Mouse (Mus musculus): ENCODE measurements around the gene Sema5a.

Sema5a gene

GRCm38 (mm10) chr15:32371385-32371784, 126.8 kb downstream of the Sema5a start:
- no peak for DNase-seq

- DNase-seq: no peak
These were observed 131.7 kb downstream of the Sema5a start for GRCm38 (mm10) chr15:32376326-32376725.

- no peak for DNase-seq
These were observed 133.2 kb downstream of the Sema5a start for GRCm38 (mm10) chr15:32377781-32378180.

GRCm38 (mm10) chr15:32380311-32380710, 135.7 kb downstream of the Sema5a start:
- DNase-seq: no peak

GRCm38 (mm10) chr15:32382930-32383481, 138.4 kb downstream of the Sema5a start:
- DNase-seq: no peak

GRCm38 (mm10) chr15:32396241-32396890, 151.8 kb downstream of the Sema5a start:
- no peak for DNase-seq

GRCm38 (mm10) chr15:32397064-32397463, 152.5 kb downstream of the Sema5a start:
- DNase-seq: no peak

- no peak for DNase-seq
These were observed 154.1 kb downstream of the Sema5a start for GRCm38 (mm10) chr15:32398721-32399120.

- DNase-seq: no peak
These were observed 157.4 kb downstream of the Sema5a start for GRCm38 (mm10) chr15:32401909-32402527.

GRCm38 (mm10) chr15:32403321-32403720, 158.7 kb downstream of the Sema5a start:
- DNase-seq: no peak

- no peak for DNase-seq
These were observed 161.8 kb downstream of the Sema5a start for GRCm38 (mm10) chr15:32406436-32406835.

- DNase-seq: no peak
These were observed 163.2 kb downstream of the Sema5a start for GRCm38 (mm10) chr15:32407766-32408165.

- DNase-seq: no peak
These were observed 171.7 kb downstream of the Sema5a start for GRCm38 (mm10) chr15:32416291-32416690.

GRCm38 (mm10) chr15:32422631-32423030, 178.0 kb downstream of the Sema5a start:
- DNase-seq: no peak

GRCm38 (mm10) chr15:32423061-32423460, 178.5 kb downstream of the Sema5a start:
- no peak for DNase-seq

- no peak for DNase-seq
These were observed 182.7 kb downstream of the Sema5a start for GRCm38 (mm10) chr15:32427188-32427924.

GRCm38 (mm10) chr15:32432927-32433832, 188.6 kb downstream of the Sema5a start:
- DNase-seq: no peak

- DNase-seq: no peak
These were observed 189.2 kb downstream of the Sema5a start for GRCm38 (mm10) chr15:32433833-32434155.

GRCm38 (mm10) chr15:32434274-32434673, 189.7 kb downstream of the Sema5a start:
- no peak for DNase-seq

GRCm38 (mm10) chr15:32437654-32438053, 193.0 kb downstream of the Sema5a start:
- peak; percentile 81 for DNase-seq

GRCm38 (mm10) chr15:32442745-32443144, 198.1 kb downstream of the Sema5a start:
- DNase-seq: no peak

- no peak for DNase-seq
These were observed 203.1 kb downstream of the Sema5a start for GRCm38 (mm10) chr15:32447558-32448349.

All from lung, postnatal 14 days (tissue).